Mouse (Mus musculus) midbrain, embryonic 13.5 days (tissue): ENCODE data around the gene Epb42. TPM values are rescaled to one million over a fixed set of nuclear protein-coding genes. Genes with fewer than 3 reads are reported as not detected.
"Not testable (repeated sequence)": the region's sequence is repeated elsewhere in the genome, so short reads cannot be mapped to it uniquely, and the experiment has no call there.

Experiments
- ATAC-seq: fragments of 200-750 bp; cut with Nextera tagmentation; 2 replicates; pipeline ENCODE4 v1.8.0; 2017; ENCODE audit warnings: mild to moderate bottlenecking, moderate TSS enrichment, moderate library complexity
- H3K27ac ChIP-seq: fragments of 300-500 bp; sonication (generic); 2 replicates; pipeline ENCODE4 v1.5.1; 2015; ENCODE audit warnings: inconsistent platforms, mild to moderate bottlenecking, moderate library complexity
- H3K27me3 ChIP-seq: fragments of 300-500 bp; sonication (generic); 2 replicates; pipeline ENCODE4 v1.6.1; 2015; ENCODE audit warnings: mild to moderate bottlenecking, inconsistent platforms
- H3K36me3 ChIP-seq: fragments of 300-500 bp; sonication (generic); 2 replicates; pipeline ENCODE4 v1.6.1; 2015; ENCODE audit warnings: mild to moderate bottlenecking, inconsistent platforms
- H3K4me1 ChIP-seq: fragments of 300-500 bp; sonication (generic); replicated peaks from 2 replicates; pipeline ENCODE4 v1.6.1; 2015; ENCODE audit warnings: inconsistent platforms
- H3K4me2 ChIP-seq: fragments of 300-500 bp; sonication (generic); replicated peaks from 2 replicates; pipeline ENCODE4 v1.6.1; 2015; ENCODE audit warnings: moderate library complexity, mild to moderate bottlenecking, inconsistent platforms
- H3K4me3 ChIP-seq: fragments of 300-500 bp; sonication (generic); replicated peaks from 2 replicates; pipeline ENCODE4 v1.5.1; 2015; ENCODE audit warnings: mild to moderate bottlenecking, inconsistent platforms
- H3K9ac ChIP-seq: fragments of 300-500 bp; sonication (generic); replicated peaks from 2 replicates; pipeline ENCODE4 v1.6.1; 2015; ENCODE audit warnings: mild to moderate bottlenecking, inconsistent platforms
- H3K9me3 ChIP-seq: fragments of 300-500 bp; sonication (generic); 2 replicates; pipeline ENCODE4 v1.6.1; 2016; ENCODE audit warnings: mild to moderate bottlenecking, inconsistent platforms
- WGBS: fragments of 180-500 bp; shearing (Covaris S2); methylation state at CpG from one replicate; pipeline ENCODE4 v1.1.7; 2015; 5-methylcytosine and 5-hydroxymethylcytosine counted together
- microRNA-seq: library from miRNA; unstranded; fragments of <30 nt; microRNA quantifications from one replicate; pipeline ENCODE4, GENCODE M21; 2016
- polyA plus RNA-seq: library from polyadenylated mRNA; unstranded; fragments of >200 nt; fragmentation: Nextera tagmentation; extraction: Ambion mirVana; gene quantifications from 2 replicates; pipeline ENCODE4 v1.2.1, GENCODE M21; 2015

Gene Epb42
- polyA plus RNA-seq, 1 experiment from 2014 or later: 0.98 TPM

GRCm38 (mm10) chr2:120976990-120977925, 59.6 kb downstream of the Epb42 start, which contains the start of gene Tmem62:
TSS of gene Tmem62 (plus strand) at chr2:120977017.
- peak; percentile 91 for ATAC-seq
- Histone ChIP-seq H3K4me3 (peak within 1 kb of the TSS; percentile 78), H3K9me3 (no peaks in the 10 kb centered on the region), H3K4me1 (peaks cover 12% of the 10 kb centered on the region), H3K36me3 (no peaks in the 10 kb centered on the region), H3K4me2 (peak within 1 kb of the TSS; percentile 86), H3K27me3 (0 out of 2 replicates have a peak, but pooled peaks cover 6% of the 10 kb centered on the region), H3K9ac (peak within 1 kb of the TSS; percentile 90), H3K27ac (peak within 1 kb of the TSS; percentile 87)
- under 1% methylated on average over 71 of the region's 71 CpGs for WGBS

GRCm38 (mm10) chr2:120976308-120976707, 60.6 kb downstream of the Epb42 start:
- Histone ChIP-seq H3K4me3 (0 out of 2 replicates have a peak overlapping the region, but pooled peaks have one; percentile 12), H3K27me3 (0 out of 2 replicates have a peak, but pooled peaks cover 6% of the 10 kb centered on the region), H3K4me2 (peak overlapping the region; percentile 86; the same call in 1 of the 2 replicates), H3K27ac (no peak overlapping the region), H3K36me3 (no peaks in the 10 kb centered on the region), H3K9me3 (no peaks in the 10 kb centered on the region), H3K9ac (no peak overlapping the region), H3K4me1 (peaks cover 15% of the 10 kb centered on the region)
- 50% methylated on average over 4 of the region's 4 CpGs for WGBS
- ATAC-seq: no peak

- H3K9me3 ChIP-seq: no peaks in the 10 kb centered on the region
- H3K27ac ChIP-seq: no peak overlapping the region
- H3K9ac ChIP-seq: no peak overlapping the region
- 12% methylated on average over 5 of the region's 5 CpGs for WGBS
- ATAC-seq: no peak
- H3K36me3 ChIP-seq: no peaks in the 10 kb centered on the region
- H3K27me3 ChIP-seq: 0 out of 2 replicates have a peak, but pooled peaks cover 6% of the 10 kb centered on the region
- no peak overlapping the region for H3K4me2 ChIP-seq
- no peak overlapping the region for H3K4me3 ChIP-seq
- peaks cover 25% of the 10 kb centered on the region for H3K4me1 ChIP-seq
Measured at GRCm38 (mm10) chr2:120972964-120973363, 63.9 kb downstream of the Epb42 start.

- not testable (repeated sequence) for ATAC-seq
- 93% methylated on average over 8 of the region's 8 CpGs for WGBS
Measured at GRCm38 (mm10) chr2:120972257-120972656, 64.6 kb downstream of the Epb42 start.

GRCm38 (mm10) chr2:120971766-120972165, 65.1 kb downstream of the Epb42 start:
- H3K4me1 ChIP-seq: peaks cover 28% of the 10 kb centered on the region
- ATAC-seq: no peak
- H3K27me3 ChIP-seq: 0 out of 2 replicates have a peak, but pooled peaks cover 6% of the 10 kb centered on the region
- no peaks in the 10 kb centered on the region for H3K9me3 ChIP-seq
- H3K36me3 ChIP-seq: 0 out of 2 replicates have a peak, but pooled peaks cover 4% of the 10 kb centered on the region
- no peak overlapping the region for H3K27ac ChIP-seq
- no peak overlapping the region for H3K4me3 ChIP-seq
- WGBS: 90% methylated on average over 4 of the region's 4 CpGs
- H3K4me2 ChIP-seq: no peak overlapping the region
- H3K9ac ChIP-seq: no peak overlapping the region

More at GRCm38 (mm10) chr2:120972257-120972656, 64.6 kb downstream of the Epb42 start:
- not testable (repeated sequence) for H3K9me3 ChIP-seq, H3K9ac ChIP-seq, H3K36me3 ChIP-seq, H3K4me2 ChIP-seq, H3K27ac ChIP-seq, H3K4me3 ChIP-seq, H3K27me3 ChIP-seq
- H3K4me1 ChIP-seq: peaks cover 25% of the 10 kb centered on the region

GRCm38 (mm10) chr2:120970559-120971080, 66.3 kb downstream of the Epb42 start, which contains the start of gene Ubr1:
TSS of gene Ubr1 (minus strand) at chr2:120970715.
- Histone ChIP-seq H3K9me3 (no peaks in the 10 kb centered on the region), H3K4me1 (peaks cover 26% of the 10 kb centered on the region), H3K36me3 (0 out of 2 replicates have a peak, but pooled peaks cover 5% of the 10 kb centered on the region), H3K4me3 (peak within 1 kb of the TSS; percentile 68), H3K27me3 (0 out of 2 replicates have a peak, but pooled peaks cover 6% of the 10 kb centered on the region), H3K9ac (peak within 1 kb of the TSS; percentile 81), H3K4me2 (peak within 1 kb of the TSS; percentile 82), H3K27ac (peak within 1 kb of the TSS; percentile 90)
- ATAC-seq: peak; percentile 95
- under 1% methylated on average over 39 of the region's 39 CpGs for WGBS

- under 1% methylated on average over 23 of the region's 23 CpGs for WGBS
Measured at GRCm38 (mm10) chr2:120970045-120970539, 66.8 kb downstream of the Epb42 start.

More at GRCm38 (mm10) chr2:120970045-120970539, 66.8 kb downstream of the Epb42 start:
- Histone ChIP-seq H3K4me3 (peak overlapping the region; percentile 68), H3K36me3 (0 out of 2 replicates have a peak, but pooled peaks cover 5% of the 10 kb centered on the region), H3K27me3 (0 out of 2 replicates have a peak, but pooled peaks cover 6% of the 10 kb centered on the region), H3K9ac (peak overlapping the region; percentile 81), H3K9me3 (no peaks in the 10 kb centered on the region), H3K27ac (peak overlapping the region; percentile 90), H3K4me1 (peaks cover 26% of the 10 kb centered on the region), H3K4me2 (peak overlapping the region; percentile 82)
- ATAC-seq: peak; percentile 66

Small RNA genes lying within 50 kb of the gene (microRNA-seq; reads per million reads assigned to microRNA genes)
- not detected for gene Gm44325

Other genes starting within 250 kb of the Epb42 start
- gene Cdan1, start 186.9 kb downstream of the Epb42 start, polyA plus RNA-seq: 4.8 and 5.7 TPM in 2 replicates
- gene Ttbk2, start 186.5 kb downstream of the Epb42 start, polyA plus RNA-seq: 11.2 and 12.0 TPM in 2 replicates
- 34.6 and 38.6 TPM in 2 replicates for gene Ubr1, start 66.4 kb downstream of the Epb42 start, polyA plus RNA-seq
- gene Tmem62, start 60.1 kb downstream of the Epb42 start, polyA plus RNA-seq: 8.7 and 10.2 TPM in 2 replicates
- 72.0 and 74.9 TPM in 2 replicates for gene Ccndbp1, start 28.7 kb downstream of the Epb42 start, polyA plus RNA-seq
- gene Tgm5, start 48.8 kb upstream of the Epb42 start, polyA plus RNA-seq: not detected in 2 replicates
- gene Tgm7, start 72.7 kb upstream of the Epb42 start, polyA plus RNA-seq: not detected in 2 replicates
- 33.9 and 38.5 TPM in 2 replicates for gene Adal, start 103.4 kb upstream of the Epb42 start, polyA plus RNA-seq
- 26.1 and 26.3 TPM in 2 replicates for gene Lcmt2, start 103.6 kb upstream of the Epb42 start, polyA plus RNA-seq
- gene Tubgcp4, start 133.6 kb upstream of the Epb42 start, polyA plus RNA-seq: 63.9 and 67.9 TPM in 2 replicates
- gene Zscan29, start 134.1 kb upstream of the Epb42 start, polyA plus RNA-seq: 10.5 and 10.9 TPM in 2 replicates
- gene Trp53bp1, start 234.3 kb upstream of the Epb42 start, polyA plus RNA-seq: 212 and 229 TPM in 2 replicates